Mouse (Mus musculus) MEL (cell line): ENCODE data around the gene Armh4. TPM values are rescaled to one million over a fixed set of nuclear protein-coding genes. Genes with fewer than 3 reads are reported as not detected.

Experiments
- DNase-seq: peaks from one replicate; pipeline ENCODE4 v3.0.0; 2011; ENCODE audit warnings: low read depth, low spot score
- H3K27ac ChIP-seq: 2 replicates; pipeline ENCODE4 v1.5.1; 2012; ENCODE audit warnings: low read depth, mild to moderate bottlenecking, control low read depth, low read length, moderate library complexity; ENCODE audit not compliant: control insufficient read depth
- H3K27me3 ChIP-seq, 2 experiments: fragments of 150-350 bp in 1 of 2; sonication (generic) in 1 of 2; 2 replicates each; pipeline ENCODE4 v1.6.1; 2012; ENCODE audit warnings: low read length in 2 of 2, mild to moderate bottlenecking in 2 of 2, improper control_type of control experiment in 1 of 2, moderate library complexity in 1 of 2; ENCODE audit not compliant: insufficient read depth in 2 of 2, control insufficient read depth in 1 of 2
- H3K36me3 ChIP-seq, 2 experiments: 2 replicates each; pipeline ENCODE4 v1.6.1; 2012 to 2014; ENCODE audit warnings: low read length in 2 of 2, improper control_type of control experiment in 1 of 2, inconsistent platforms in 1 of 2, mild to moderate bottlenecking in 1 of 2; ENCODE audit not compliant: insufficient read depth in 2 of 2, control insufficient read depth in 1 of 2
- H3K4me1 ChIP-seq, 2 experiments: fragments of 150-350 bp in 1 of 2; sonication (generic) in 1 of 2; 2 replicates each; pipeline ENCODE4 v1.6.1; 2012; ENCODE audit warnings: low read length in 2 of 2, improper control_type of control experiment in 1 of 2, mild to moderate bottlenecking in 1 of 2; ENCODE audit not compliant: insufficient read depth in 2 of 2, control insufficient read depth in 1 of 2
- H3K4me3 ChIP-seq, 2 experiments: fragments of 150-350 bp in 1 of 2; sonication (generic) in 1 of 2; 2 replicates each; pipeline ENCODE4 v1.5.1; 2012; ENCODE audit warnings: low read depth in 2 of 2, low read length in 2 of 2, mild to moderate bottlenecking in 2 of 2, moderate library complexity in 2 of 2, control low read depth in 1 of 2, improper control_type of control experiment in 1 of 2; ENCODE audit not compliant: control insufficient read depth in 1 of 2, insufficient read depth in 1 of 2
- H3K79me2 ChIP-seq: 2 replicates; pipeline ENCODE4 v1.6.1; 2012; ENCODE audit warnings: mild to moderate bottlenecking, low read length, moderate library complexity; ENCODE audit not compliant: control insufficient read depth, poor library complexity, insufficient read depth
- H3K9ac ChIP-seq: 2 replicates; pipeline ENCODE4 v1.6.1; 2012; ENCODE audit warnings: low read depth, mild to moderate bottlenecking, control low read depth, low read length, moderate library complexity; ENCODE audit not compliant: control insufficient read depth, poor library complexity, severe bottlenecking
- H3K9me3 ChIP-seq: fragments of 150-350 bp; sonication (generic); replicated peaks from 2 replicates; pipeline ENCODE4 v1.6.1; 2012; ENCODE audit warnings: mild to moderate bottlenecking, low read length, improper control_type of control experiment, moderate library complexity; ENCODE audit not compliant: insufficient read depth
- BHLHE40 ChIP-seq: IDR thresholded peaks from 2 replicates; pipeline ENCODE4 v1.6.1; 2012; ENCODE audit warnings: low read depth, mild to moderate bottlenecking, inconsistent platforms, low read length, improper control_type of control experiment, borderline replicate concordance
- CHD1 ChIP-seq: IDR thresholded peaks from 2 replicates; pipeline ENCODE4 v1.6.1; 2012; ENCODE audit warnings: low read depth, mild to moderate bottlenecking, inconsistent platforms, low read length, improper control_type of control experiment
- CHD2 ChIP-seq: IDR thresholded peaks from 2 replicates; pipeline ENCODE4 v1.6.1; 2011; ENCODE audit warnings: low read length, improper control_type of control experiment
- E2F4 ChIP-seq: IDR thresholded peaks from 2 replicates; pipeline ENCODE4 v1.6.1; 2011; ENCODE audit warnings: low read depth, low read length, improper control_type of control experiment, borderline replicate concordance
- ELF1 ChIP-seq: IDR thresholded peaks from 2 replicates; pipeline ENCODE4 v1.6.1; 2014; ENCODE audit warnings: low read depth, mild to moderate bottlenecking, inconsistent platforms, low read length, improper control_type of control experiment, moderate library complexity
- ETS1 ChIP-seq: IDR thresholded peaks from 2 replicates; pipeline ENCODE4 v1.6.1; 2012; ENCODE audit warnings: low read depth, mild to moderate bottlenecking, inconsistent platforms, low read length, improper control_type of control experiment, moderate library complexity
- GABPA ChIP-seq: IDR thresholded peaks from 2 replicates; pipeline ENCODE4 v1.6.1; 2012; ENCODE audit warnings: low read depth, mild to moderate bottlenecking, inconsistent platforms, low read length, improper control_type of control experiment, moderate library complexity
- GATA1 ChIP-seq: IDR thresholded peaks from 2 replicates; pipeline ENCODE4 v1.6.1; 2011; ENCODE audit warnings: low read depth, low read length, improper control_type of control experiment
- KAT2A ChIP-seq: conservative IDR thresholded peaks from 2 replicates; pipeline ENCODE4 v1.6.1; 2012; ENCODE audit warnings: low read depth, low read length, improper control_type of control experiment, inconsistent platforms
- MAFK ChIP-seq: IDR thresholded peaks from 2 replicates; pipeline ENCODE4 v1.6.1; 2011; ENCODE audit warnings: low read depth, mild to moderate bottlenecking, low read length, improper control_type of control experiment, borderline replicate concordance
- MAX ChIP-seq: IDR thresholded peaks from 2 replicates; pipeline ENCODE4 v1.6.1; 2011; ENCODE audit warnings: low read length, improper control_type of control experiment
- MEF2A ChIP-seq: IDR thresholded peaks from 2 replicates; pipeline ENCODE4 v1.6.1; 2014; ENCODE audit warnings: low read depth, mild to moderate bottlenecking, inconsistent platforms, low read length, improper control_type of control experiment; ENCODE audit not compliant: poor library complexity, insufficient replicate concordance, severe bottlenecking; ENCODE audit errors: extremely low read depth
- NELFE ChIP-seq: IDR thresholded peaks from 2 replicates; pipeline ENCODE4 v1.6.1; 2011; ENCODE audit warnings: low read depth, low read length, improper control_type of control experiment
- NRF1 ChIP-seq: IDR thresholded peaks from 2 replicates; pipeline ENCODE4 v1.6.1; 2014; ENCODE audit warnings: low read depth, mild to moderate bottlenecking, inconsistent platforms, low read length, improper control_type of control experiment, moderate library complexity; ENCODE audit not compliant: poor library complexity, insufficient read depth, severe bottlenecking
- POLR2AphosphoS5 ChIP-seq: IDR thresholded peaks from 2 replicates; pipeline ENCODE4 v1.6.1; 2012; ENCODE audit warnings: low read depth, borderline replicate concordance, mild to moderate bottlenecking, inconsistent platforms, low read length, moderate library complexity, mixed read lengths
- SMC3 ChIP-seq: IDR thresholded peaks from 2 replicates; pipeline ENCODE4 v1.6.1; 2011; ENCODE audit warnings: low read depth, low read length, improper control_type of control experiment
- ZKSCAN1 ChIP-seq: IDR thresholded peaks from 2 replicates; pipeline ENCODE4 v1.6.1; 2012; ENCODE audit warnings: low read depth, mild to moderate bottlenecking, inconsistent platforms, low read length, improper control_type of control experiment, moderate library complexity
- ZNF384 ChIP-seq: IDR thresholded peaks from 2 replicates; pipeline ENCODE4 v1.6.1; 2012; ENCODE audit warnings: low read depth, mild to moderate bottlenecking, inconsistent platforms, low read length, improper control_type of control experiment
- polyA plus RNA-seq, 2 experiments: library from polyadenylated mRNA; stranded (reverse) in 1 of 2; unstranded in 1 of 2; fragments of >175 nt in 1 of 2; fragments of >200 nt in 1 of 2; gene quantifications; 2 replicates each; pipeline versions ENCODE4 v1.2.1 to v1.2.4; 2012; ENCODE audit warnings: low replicate concordance in 2 of 2, low read depth in 1 of 2; ENCODE audit not compliant: insufficient read length in 2 of 2, insufficient read depth in 1 of 2, missing spikeins in 1 of 2
- total RNA-seq: library from RNA; depleted of rRNA; stranded (reverse); fragments of 300-350 nt; gene quantifications from 2 replicates; pipeline ENCODE4 v1.2.3, GENCODE M21; 2012; rRNA removed

Gene Armh4
- total and polyA plus RNA-seq, 3 experiments, result not detected

DNA sequence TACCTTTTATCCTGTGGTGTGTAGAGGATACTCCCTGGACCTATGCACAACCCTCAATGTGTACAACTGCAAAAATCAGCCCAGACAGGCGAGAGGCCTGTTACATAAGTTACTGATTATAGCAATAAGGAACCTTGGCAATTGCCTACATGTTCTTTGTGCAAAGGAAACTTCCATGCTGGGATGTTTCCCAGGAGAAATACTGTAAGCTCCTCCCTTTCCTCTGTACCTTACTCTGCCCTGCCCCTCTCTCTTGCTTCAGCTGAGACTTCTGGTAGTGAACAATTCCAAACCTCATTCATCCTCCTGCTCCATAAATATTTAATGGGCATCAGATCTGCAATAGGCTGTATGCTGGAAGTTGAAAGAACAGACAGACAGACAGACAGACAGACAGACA is 145.8 kb downstream of the Armh4 start:
- no peaks in the 10 kb centered on the region for H3K4me1 ChIP-seq
- no peak for DNase-seq
- no peaks in the 10 kb centered on the region for H3K27me3 ChIP-seq
- H3K9me3 ChIP-seq, result no peaks in the 10 kb centered on the region
- H3K27ac ChIP-seq, result no peak overlapping the region
- H3K36me3 ChIP-seq, result no peaks in the 10 kb centered on the region
- H3K79me2 ChIP-seq, result no peaks in the 10 kb centered on the region
- no peak overlapping the region for H3K4me3 ChIP-seq
- H3K9ac ChIP-seq, result no peak overlapping the region
- TF ChIP-seq POLR2AphosphoS5 (no peak), CHD1 (no peak), MAFK (no peak), CHD2 (no peak), ELF1 (no peak), BHLHE40 (no peak), ZNF384 (no peak), ETS1 (no peak), KAT2A (no peak), ZKSCAN1 (no peak)
- TF ChIP-seq, all 39 proteins: peak for 0

DNA sequence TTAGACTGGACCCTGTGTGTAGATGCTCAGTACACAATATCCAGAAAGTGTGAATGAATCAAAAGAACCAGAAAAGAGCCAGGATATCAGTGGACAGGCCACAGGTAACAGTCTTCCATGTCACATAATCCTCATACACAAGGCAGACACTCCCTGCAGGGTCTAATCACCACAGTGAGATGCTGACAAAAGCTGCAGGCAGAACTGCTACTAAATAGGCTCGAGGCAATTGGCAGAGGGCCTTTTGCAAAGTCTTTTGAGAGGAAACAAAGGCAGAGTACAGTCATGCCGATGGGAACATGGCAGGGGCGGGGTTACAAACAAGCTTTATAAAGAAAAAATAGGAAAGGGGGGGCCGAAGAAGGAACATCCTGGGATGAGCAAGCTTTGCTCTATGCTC is 157.1 kb downstream of the Armh4 start:
- Histone ChIP-seq H3K4me1 (no peaks in the 10 kb centered on the region), H3K27me3 (no peaks in the 10 kb centered on the region), H3K4me3 (no peak overlapping the region), H3K9ac (no peak overlapping the region), H3K9me3 (no peaks in the 10 kb centered on the region), H3K36me3 (no peaks in the 10 kb centered on the region), H3K79me2 (no peaks in the 10 kb centered on the region), H3K27ac (no peak overlapping the region)
- TF ChIP-seq NRF1 (no peak), GABPA (no peak), E2F4 (no peak), GATA1 (no peak), ZKSCAN1 (no peak), ETS1 (no peak), NELFE (no peak), MAX (no peak), MEF2A (no peak), MAFK (no peak), SMC3 (no peak)
- no peak for DNase-seq

Other genes with a start within 250 kb of the Armh4 start
- not detected in 2 replicates for gene Olfr722, start 118.6 kb upstream of the Armh4 start, total RNA-seq
- gene Olfr722, start 118.6 kb upstream of the Armh4 start, polyA plus RNA-seq, result not detected
- not detected in 2 replicates for gene Olfr723, start 148.4 kb upstream of the Armh4 start, total RNA-seq
- gene Olfr723, start 148.4 kb upstream of the Armh4 start, polyA plus RNA-seq, result not detected
- not detected in 2 replicates for gene Olfr724, start 179.9 kb upstream of the Armh4 start, total RNA-seq
- not detected for gene Olfr724, start 179.9 kb upstream of the Armh4 start, polyA plus RNA-seq